Mouse (Mus musculus) liver, postnatal 0 days (tissue): ENCODE data around the gene Gm8279. TPM values are rescaled to one million over a fixed set of nuclear protein-coding genes. Genes with fewer than 3 reads are reported as not detected.
"Not testable (repeated sequence)": the region's sequence is repeated elsewhere in the genome, so short reads cannot be mapped to it uniquely, and the experiment has no call there.

Experiments
- ATAC-seq: fragments of 200-750 bp; cut with Nextera tagmentation; 2 replicates; pipeline ENCODE4 v1.8.0; 2017; ENCODE audit warnings: mild to moderate bottlenecking, moderate library complexity
- DNase-seq: peaks from one replicate; pipeline ENCODE4 v3.0.0-alpha.2; 2016
- H3K27ac ChIP-seq: fragments of 300-500 bp; sonication (generic); 2 replicates; pipeline ENCODE4 v1.5.1; 2014; ENCODE audit warnings: antibody characterized with exemption, moderate library complexity, mild to moderate bottlenecking, low read depth
- H3K27me3 ChIP-seq: fragments of 300-500 bp; sonication (generic); 2 replicates; pipeline ENCODE4 v1.6.1; 2014; ENCODE audit warnings: low read length, control low read depth, mixed read lengths; ENCODE audit not compliant: insufficient read depth
- H3K36me3 ChIP-seq: fragments of 300-500 bp; sonication (generic); replicated peaks from 2 replicates; pipeline ENCODE4 v1.6.1; 2014; ENCODE audit warnings: mild to moderate bottlenecking, control low read depth, low read length, moderate library complexity, mixed read lengths; ENCODE audit not compliant: insufficient read depth
- H3K4me1 ChIP-seq: fragments of 300-500 bp; sonication (generic); 2 replicates; pipeline ENCODE4 v1.6.1; 2014; ENCODE audit warnings: antibody characterized with exemption, mild to moderate bottlenecking, control low read depth; ENCODE audit not compliant: insufficient read depth
- H3K4me2 ChIP-seq: fragments of 300-500 bp; sonication (generic); 2 replicates; pipeline ENCODE4 v1.6.1; 2014; ENCODE audit warnings: low read depth, mild to moderate bottlenecking, low read length, moderate library complexity, mixed read lengths
- H3K4me3 ChIP-seq: fragments of 300-500 bp; sonication (generic); 2 replicates; pipeline ENCODE4 v1.5.1; 2014; ENCODE audit warnings: low read depth, low read length
- H3K9ac ChIP-seq: fragments of 300-500 bp; sonication (generic); replicated peaks from 2 replicates; pipeline ENCODE4 v1.6.1; 2014; ENCODE audit warnings: mild to moderate bottlenecking, moderate library complexity
- H3K9me3 ChIP-seq: fragments of 300-500 bp; sonication (generic); 2 replicates; pipeline ENCODE4 v1.6.1; 2016; ENCODE audit warnings: mild to moderate bottlenecking, control low read depth, low read length, mixed read lengths
- WGBS: fragments of 180-500 bp; shearing (Covaris S2); extraction: QIAGEN DNeasy Blood & Tissue Kit; methylation state at CpG from one replicate; pipeline ENCODE4 v1.1.7; 2014; ENCODE audit not compliant: insufficient replicate concordance; 5-methylcytosine and 5-hydroxymethylcytosine counted together
- polyA plus RNA-seq: library from polyadenylated mRNA; unstranded; fragments of >200 nt; fragmentation: Nextera tagmentation; extraction: Ambion mirVana; gene quantifications from 2 replicates; pipeline ENCODE4 v1.2.1, GENCODE M21; 2015

Gene Gm8279
- polyA plus RNA-seq: not detected in 2 replicates

DNA sequence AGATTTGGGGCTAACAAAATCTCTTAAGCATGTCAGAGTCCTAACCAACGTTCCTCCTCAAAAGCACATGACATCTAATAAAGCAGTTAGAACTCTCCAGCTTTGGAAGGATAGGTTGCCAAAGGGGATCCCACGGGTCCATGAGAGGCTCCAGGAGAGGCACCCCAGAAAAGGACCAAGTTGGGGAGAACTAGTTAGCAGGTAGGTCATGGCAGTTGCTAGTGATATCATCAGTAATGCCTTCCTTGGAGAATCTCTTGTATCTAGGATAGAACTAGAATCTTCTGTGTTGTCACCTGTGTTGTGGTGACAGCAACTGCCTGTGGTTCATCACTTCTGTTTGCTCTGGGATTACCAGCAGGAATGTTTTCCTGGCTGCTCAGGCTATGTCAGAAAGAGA lies at the start of gene Gm8279:
Gene Gm8279 (plus strand): TSS at position 301 of the 400 bp plus-strand sequence.
- not testable (repeated sequence) for DNase-seq, H3K27ac ChIP-seq, H3K36me3 ChIP-seq, H3K27me3 ChIP-seq, H3K9ac ChIP-seq, ATAC-seq, H3K4me2 ChIP-seq, H3K4me3 ChIP-seq, H3K4me1 ChIP-seq, H3K9me3 ChIP-seq
- WGBS: 60% methylated on average over 2 of the region's 2 CpGs

DNA sequence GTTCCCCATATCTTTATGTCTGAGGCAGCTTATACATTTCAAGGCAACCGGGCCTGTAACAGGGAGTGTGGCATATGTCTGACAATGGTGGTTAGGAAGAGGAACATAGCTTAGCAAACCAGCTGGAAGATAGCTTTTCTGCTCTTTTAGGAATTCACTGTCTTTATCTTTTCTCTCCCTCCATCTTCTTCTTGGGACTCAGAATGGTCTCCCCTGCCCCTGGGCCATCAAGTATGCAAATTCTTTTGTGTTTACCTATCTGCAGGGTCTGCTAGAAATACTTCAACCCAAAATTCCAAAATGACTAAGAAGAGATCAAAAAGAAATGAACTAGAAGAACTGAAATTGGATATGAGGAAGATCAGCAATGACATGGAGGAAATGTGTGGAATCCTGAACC lies 32.9 kb downstream of the Gm8279 start, which contains the start of gene Gm3317:
Gene Gm3317 (plus strand): TSS at position 301 of the 400 bp plus-strand sequence.
- H3K4me2 ChIP-seq, H3K4me1 ChIP-seq, DNase-seq, ATAC-seq, H3K27ac ChIP-seq, H3K4me3 ChIP-seq, H3K27me3 ChIP-seq, H3K36me3 ChIP-seq, H3K9me3 ChIP-seq, H3K9ac ChIP-seq: not testable (repeated sequence)
- no CpG with 5 or more reads among the region's 1 CpGs for WGBS

DNA sequence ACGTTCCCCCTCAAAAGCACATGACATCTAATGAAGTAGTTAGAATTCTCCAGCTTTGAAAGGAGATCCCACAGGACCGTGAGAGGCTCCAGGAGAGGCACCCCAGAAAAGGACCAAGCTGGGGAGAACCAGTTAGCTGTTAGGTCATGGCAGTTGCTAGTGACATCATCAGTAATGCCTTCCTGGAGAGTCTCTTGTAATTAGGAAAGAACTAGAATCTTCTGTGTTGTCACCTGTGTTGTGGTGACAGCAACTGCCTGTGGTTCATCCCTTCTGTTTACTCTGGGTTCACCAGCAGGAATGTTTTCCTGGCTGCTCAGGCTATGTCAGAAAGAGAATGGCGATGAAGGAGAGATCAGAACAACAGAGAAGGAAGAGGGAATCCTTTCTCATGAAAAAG lies 54.2 kb downstream of the Gm8279 start, which contains the start of gene Gm8271:
Gene Gm8271 (plus strand): TSS at position 301 of the 400 bp plus-strand sequence.
- H3K27ac ChIP-seq, H3K36me3 ChIP-seq, DNase-seq, H3K4me2 ChIP-seq, H3K27me3 ChIP-seq, H3K4me1 ChIP-seq, H3K9me3 ChIP-seq, ATAC-seq, H3K4me3 ChIP-seq, H3K9ac ChIP-seq: not testable (repeated sequence)
- no CpG with 5 or more reads among the region's 3 CpGs for WGBS

Other genes starting within 250 kb of the Gm8279 start
- gene Gm3278, start 239.1 kb upstream of the Gm8279 start, polyA plus RNA-seq: not detected in 2 replicates
- not detected in 2 replicates for gene Gm8297, start 147.6 kb upstream of the Gm8279 start, polyA plus RNA-seq
- not detected in 2 replicates for gene Gm3298, start 115.6 kb upstream of the Gm8279 start, polyA plus RNA-seq
- gene 4930555G01Rik, start 80.9 kb upstream of the Gm8279 start, polyA plus RNA-seq: not detected in 2 replicates
- gene Gm8281, start 60.5 kb upstream of the Gm8279 start, polyA plus RNA-seq: not detected in 2 replicates
- gene Gm3317, start 33.0 kb downstream of the Gm8279 start, polyA plus RNA-seq: not detected in 2 replicates
- gene Gm8271, start 54.3 kb downstream of the Gm8279 start, polyA plus RNA-seq: not detected in 2 replicates
- gene Gm3526, start 129.1 kb downstream of the Gm8279 start, polyA plus RNA-seq: not detected in 2 replicates
- not detected in 2 replicates for gene Gm3542, start 203.4 kb downstream of the Gm8279 start, polyA plus RNA-seq